Mouse (Mus musculus): ENCODE data around the gene Tdg. TPM values are rescaled to one million over a fixed set of nuclear protein-coding genes. Genes with fewer than 3 reads are reported as not detected.

Gene Tdg
- polyA plus RNA-seq, 1 experiment: 40.0 TPM

GRCm38 (mm10) chr10:82689681-82690211 lies 60.1 kb downstream of the Tdg start:
- Histone ChIP-seq H3K4me1 (ENCODE audit: control insufficient read depth, insufficient read depth, low read length) (peaks cover 10% of the 10 kb centered on the region), H3K27ac (ENCODE audit: insufficient read depth, low read length) (peak overlapping the region; percentile 75), H3K4me3 (ENCODE audit: insufficient read depth, low read length) (peak overlapping the region; percentile 6; the same call in 1 of the 2 replicates)
- TF ChIP-seq POLR2A (IDR thresholded peaks at IDR 0.05; ENCODE audit: low read depth, low read length) (no peak), CTCF (IDR thresholded peaks at IDR 0.05; ENCODE audit: borderline replicate concordance, insufficient read depth, low read length) (no peak)

GRCm38 (mm10) chr10:82690494-82690893 lies 60.9 kb downstream of the Tdg start, which contains the start of gene Glt8d2:
TSS of gene Glt8d2 (minus strand) at chr10:82690650.
- Histone ChIP-seq H3K27ac (ENCODE audit: insufficient read depth, low read length) (peak within 1 kb of the TSS; percentile 75), H3K4me3 (ENCODE audit: insufficient read depth, low read length) (peak within 1 kb of the TSS; percentile 6; the same call in 1 of the 2 replicates), H3K4me1 (ENCODE audit: control insufficient read depth, insufficient read depth, low read length) (peaks cover 10% of the 10 kb centered on the region)
- TF ChIP-seq CTCF (IDR thresholded peaks at IDR 0.05; ENCODE audit: borderline replicate concordance, insufficient read depth, low read length) (no peak), POLR2A (IDR thresholded peaks at IDR 0.05; ENCODE audit: low read depth, low read length) (peak; percentile 51; the same call in 1 of the 2 replicates)

GRCm38 (mm10) chr10:82695956-82696355 lies 66.3 kb downstream of the Tdg start, which contains the start of gene Hcfc2:
TSS of gene Hcfc2 (plus strand) at chr10:82696160.
- no peak for TF ChIP-seq POLR2A (IDR thresholded peaks at IDR 0.05; ENCODE audit: low read depth, low read length)
- TF ChIP-seq CTCF (IDR thresholded peaks at IDR 0.05; ENCODE audit: borderline replicate concordance, insufficient read depth, low read length): no peak
- no peak within 1 kb of the TSS for H3K4me3 ChIP-seq (ENCODE audit: insufficient read depth, low read length)
- no peak within 1 kb of the TSS for H3K27ac ChIP-seq (ENCODE audit: insufficient read depth, low read length)
- peaks cover 8% of the 10 kb centered on the region for H3K4me1 ChIP-seq (ENCODE audit: control insufficient read depth, insufficient read depth, low read length)

GRCm38 (mm10) chr10:82696453-82697079 lies 66.9 kb downstream of the Tdg start:
- TF ChIP-seq CTCF (IDR thresholded peaks at IDR 0.05; ENCODE audit: borderline replicate concordance, insufficient read depth, low read length): no peak
- Histone ChIP-seq H3K4me1 (ENCODE audit: control insufficient read depth, insufficient read depth, low read length) (peaks cover 4% of the 10 kb centered on the region), H3K27ac (ENCODE audit: insufficient read depth, low read length) (no peak overlapping the region), H3K4me3 (ENCODE audit: insufficient read depth, low read length) (no peak overlapping the region)

GRCm38 (mm10) chr10:82697305-82697898 lies 67.8 kb downstream of the Tdg start:
- Histone ChIP-seq H3K27ac (ENCODE audit: insufficient read depth, low read length) (no peak overlapping the region), H3K4me3 (ENCODE audit: insufficient read depth, low read length) (no peak overlapping the region), H3K4me1 (ENCODE audit: control insufficient read depth, insufficient read depth, low read length) (peaks cover 4% of the 10 kb centered on the region; the same call in 1 of the 2 replicates)
- TF ChIP-seq POLR2A (IDR thresholded peaks at IDR 0.05; ENCODE audit: low read depth, low read length) (no peak), CTCF (IDR thresholded peaks at IDR 0.05; ENCODE audit: borderline replicate concordance, insufficient read depth, low read length) (no peak)

DNA sequence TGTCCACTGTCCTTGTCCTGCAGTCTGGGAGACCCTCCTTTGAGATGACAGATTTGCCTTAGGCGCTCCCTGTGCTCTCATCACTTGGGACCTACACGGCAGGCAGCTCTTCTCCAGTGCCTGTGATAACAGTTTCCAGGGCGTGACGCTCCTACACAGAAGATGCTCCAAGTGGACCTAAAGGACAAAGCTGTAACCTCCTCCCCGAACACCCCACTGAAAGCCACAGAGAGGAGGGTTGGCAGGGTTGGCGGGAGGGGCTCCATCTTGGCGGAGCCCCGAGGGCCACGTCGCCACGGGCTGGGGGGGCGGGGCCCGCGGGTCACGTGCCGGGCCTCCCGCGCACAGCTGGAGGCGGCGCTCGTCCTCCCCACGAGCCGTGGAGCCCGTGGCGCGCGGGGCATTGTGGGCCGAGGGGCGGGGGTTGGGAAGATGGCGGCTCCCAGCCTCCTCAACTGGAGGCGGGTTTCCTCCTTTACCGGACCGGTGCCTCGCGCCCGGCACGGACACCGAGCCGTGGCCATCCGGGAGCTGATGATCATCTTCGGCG lies 69.2 kb downstream of the Tdg start:
- H3K4me1 ChIP-seq (ENCODE audit: control insufficient read depth, insufficient read depth, low read length): peaks cover 4% of the 10 kb centered on the region; the same call in 1 of the 2 replicates
- peak overlapping the region; percentile 36 for H3K27ac ChIP-seq (ENCODE audit: insufficient read depth, low read length)
- peak overlapping the region; percentile 87 for H3K4me3 ChIP-seq (ENCODE audit: insufficient read depth, low read length)
- TF ChIP-seq POLR2A (IDR thresholded peaks at IDR 0.05; ENCODE audit: low read depth, low read length) (peak; percentile 80), CTCF (IDR thresholded peaks at IDR 0.05; ENCODE audit: borderline replicate concordance, insufficient read depth, low read length) (no peak)

DNA sequence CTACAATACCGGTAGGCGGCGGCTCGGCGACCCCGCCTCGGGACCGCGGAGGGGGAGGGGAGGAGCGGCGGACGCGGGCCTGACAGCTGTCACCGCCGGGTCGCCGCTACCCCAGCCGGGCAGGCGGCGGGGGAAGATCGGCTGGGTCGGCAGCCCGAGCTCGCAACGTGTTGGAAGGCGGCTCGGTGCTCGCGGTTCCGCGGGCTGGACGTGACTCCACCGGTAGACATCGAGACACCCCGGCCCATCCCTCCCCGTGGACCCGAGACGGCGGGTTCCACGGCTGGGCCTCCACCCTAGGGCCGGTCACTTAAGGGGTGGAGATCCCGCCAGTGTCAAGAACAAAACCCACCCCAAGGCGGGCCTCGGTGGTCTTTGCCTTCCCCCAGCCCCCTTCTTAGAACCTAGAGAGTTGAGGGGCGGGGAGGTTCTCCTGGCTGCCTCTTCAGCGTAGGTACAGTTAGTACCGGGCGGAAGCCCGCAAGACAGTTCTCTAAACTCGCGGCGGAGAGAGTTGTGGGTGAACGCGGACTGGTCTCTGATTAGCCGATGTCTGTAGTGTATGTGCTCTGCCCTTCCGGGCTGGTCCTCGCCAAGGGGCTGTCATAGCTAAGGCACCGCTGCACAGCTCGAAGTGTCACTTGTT lies 69.8 kb downstream of the Tdg start:
- peak overlapping the region; percentile 36; the same call in 1 of the 2 replicates for H3K27ac ChIP-seq (ENCODE audit: insufficient read depth, low read length)

More for the DNA sequence above, 69.8 kb downstream of the Tdg start:
- no peak for TF ChIP-seq CTCF (IDR thresholded peaks at IDR 0.05; ENCODE audit: borderline replicate concordance, insufficient read depth, low read length)
- TF ChIP-seq POLR2A (IDR thresholded peaks at IDR 0.05; ENCODE audit: low read depth, low read length): 0 out of 2 replicates have a peak, but pooled peaks have one; percentile 12
- H3K4me3 ChIP-seq (ENCODE audit: insufficient read depth, low read length): peak overlapping the region; percentile 87
- H3K4me1 ChIP-seq (ENCODE audit: control insufficient read depth, insufficient read depth, low read length): peaks cover 4% of the 10 kb centered on the region; the same call in 1 of the 2 replicates

Other genes starting within 250 kb of the Tdg start
- not detected in 2 replicates for gene Gm1553, start 137.2 kb upstream of the Tdg start, polyA plus RNA-seq (2011; ENCODE audit: insufficient read length, low read depth, missing spikeins)
- 12.0 and 15.2 TPM in 2 replicates for gene 1190007I07Rik, start 6.6 kb upstream of the Tdg start, polyA plus RNA-seq (2011; ENCODE audit: insufficient read length, low read depth, missing spikeins)
- gene Glt8d2, start 60.8 kb downstream of the Tdg start, polyA plus RNA-seq (2011; ENCODE audit: insufficient read length, low read depth, missing spikeins): 6.2 and 10.4 TPM in 2 replicates
- gene Hcfc2, start 66.3 kb downstream of the Tdg start, polyA plus RNA-seq (2011; ENCODE audit: insufficient read length, low read depth, missing spikeins): 37.7 and 49.3 TPM in 2 replicates
- 37.7 and 56.4 TPM in 2 replicates for gene Nfyb, start 134.3 kb downstream of the Tdg start, polyA plus RNA-seq (2011; ENCODE audit: insufficient read length, low read depth, missing spikeins)
- gene Txnrd1, start 204.1 kb downstream of the Tdg start, polyA plus RNA-seq (2011; ENCODE audit: insufficient read length, low read depth, missing spikeins): 151 and 179 TPM in 2 replicates
- gene Eid3, start 236.8 kb downstream of the Tdg start, polyA plus RNA-seq (2011; ENCODE audit: insufficient read length, low read depth, missing spikeins): 4.1 and 4.4 TPM in 2 replicates